Mouse (Mus musculus) hindbrain, postnatal 0 days (tissue): ENCODE data around the gene Dtx3. TPM values are rescaled to one million over a fixed set of nuclear protein-coding genes. Genes with fewer than 3 reads are reported as not detected.
A peak's percentile ranks its signal among the peaks of the same experiment; 100 is the strongest.

Experiments used
- ATAC-seq: fragments of 200-750 bp; cut with Nextera tagmentation; 2 replicates; pipeline ENCODE4 v1.8.0; 2017; ENCODE audit warnings: mild to moderate bottlenecking, moderate TSS enrichment, moderate library complexity
- DNase-seq: peaks from one replicate; pipeline ENCODE4 v3.0.0-alpha.2; 2015; ENCODE audit warnings: low spot score
- H3K27ac ChIP-seq: fragments of 300-500 bp; sonication (generic); 2 replicates; pipeline ENCODE4 v1.5.1; 2014; ENCODE audit warnings: mild to moderate bottlenecking
- H3K27me3 ChIP-seq: fragments of 300-500 bp; sonication (generic); 2 replicates; pipeline ENCODE4 v1.6.1; 2014; ENCODE audit warnings: low read length, mixed read lengths; ENCODE audit not compliant: insufficient read depth
- H3K36me3 ChIP-seq: fragments of 300-500 bp; sonication (generic); 2 replicates; pipeline ENCODE4 v1.6.1; 2014; ENCODE audit warnings: low read length, mixed read lengths; ENCODE audit not compliant: insufficient read depth
- H3K4me1 ChIP-seq: fragments of 300-500 bp; sonication (generic); 2 replicates; pipeline ENCODE4 v1.6.1; 2014; ENCODE audit warnings: antibody characterized with exemption, low read length, mixed read lengths; ENCODE audit not compliant: insufficient read depth
- H3K4me2 ChIP-seq: fragments of 300-500 bp; sonication (generic); 2 replicates; pipeline ENCODE4 v1.6.1; 2014; ENCODE audit warnings: low read depth, mild to moderate bottlenecking, low read length, moderate library complexity, mixed read lengths
- H3K4me3 ChIP-seq: fragments of 300-500 bp; sonication (generic); 2 replicates; pipeline ENCODE4 v1.5.1; 2014; ENCODE audit warnings: low read length
- H3K9ac ChIP-seq: fragments of 300-500 bp; sonication (generic); replicated peaks from 2 replicates; pipeline ENCODE4 v1.6.1; 2014; ENCODE audit warnings: mild to moderate bottlenecking, low read length, moderate library complexity, mixed read lengths
- H3K9me3 ChIP-seq: fragments of 300-500 bp; sonication (generic); 2 replicates; pipeline ENCODE4 v1.6.1; 2016; ENCODE audit warnings: low read length, mixed read lengths
- CTCF ChIP-seq: IDR thresholded peaks from 2 replicates; pipeline ENCODE4 v1.5.1; 2016; ENCODE audit warnings: antibody characterized with exemption, control low read depth, low read depth
- WGBS: fragments of 180-500 bp; shearing (Covaris S2); extraction: QIAGEN DNeasy Blood & Tissue Kit; methylation state at CpG from one replicate; pipeline ENCODE4 v1.1.7; 2014; 5-methylcytosine and 5-hydroxymethylcytosine counted together
- polyA plus RNA-seq: library from polyadenylated mRNA; unstranded; fragments of >200 nt; fragmentation: Nextera tagmentation; extraction: Ambion mirVana; gene quantifications from 2 replicates; pipeline ENCODE4 v1.2.1, GENCODE M21; 2015
- total RNA-seq: library from RNA; depleted of rRNA; stranded (reverse); fragments of >200 nt; gene quantifications from 2 replicates; pipeline ENCODE4 v1.2.3, GENCODE M21; 2014

Gene Dtx3
- total and polyA plus RNA-seq, 2 experiments from 2014 or later = 185 to 233 TPM

DNA sequence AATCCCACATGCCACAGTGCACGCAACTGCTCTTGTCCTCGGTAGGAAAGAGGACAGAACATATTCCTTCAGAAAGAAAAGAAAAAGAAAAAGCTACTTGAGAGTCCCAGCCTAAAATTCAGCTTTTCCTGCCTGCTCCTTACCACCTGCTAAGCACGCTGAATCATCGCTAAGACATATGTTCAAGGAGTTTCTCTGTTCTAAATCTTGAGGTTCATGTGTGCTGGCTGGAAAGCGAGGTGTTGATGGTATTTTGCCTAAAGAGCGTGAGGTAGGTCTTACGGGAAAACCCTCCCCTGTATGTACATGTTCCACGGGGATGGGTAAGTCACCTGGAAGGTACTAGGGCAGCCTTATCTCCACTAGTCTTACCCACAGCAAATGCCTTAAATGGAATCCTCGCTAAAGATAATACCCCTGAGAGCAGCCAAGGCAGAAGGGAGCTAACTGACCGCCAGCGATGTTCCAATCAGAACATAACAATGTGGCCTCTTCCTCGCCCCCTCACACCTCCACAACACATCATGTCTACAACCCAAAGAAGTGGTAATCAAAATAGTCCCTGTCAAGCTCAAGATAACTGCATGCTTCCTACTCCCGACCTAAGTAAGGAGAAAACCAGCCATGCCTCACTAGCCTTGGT, 14.5 kb upstream of the Dtx3 start:
- no peak for TF ChIP-seq CTCF
- 87% methylated on average over 13 of the region's 13 CpGs for WGBS
- no peaks in the 10 kb centered on the region for H3K9me3 ChIP-seq
- no peak overlapping the region for H3K27ac ChIP-seq
- peaks cover 21% of the 10 kb centered on the region for H3K36me3 ChIP-seq
- H3K4me3 ChIP-seq = no peak overlapping the region
- no peaks in the 10 kb centered on the region for H3K27me3 ChIP-seq
- H3K9ac ChIP-seq = 0 out of 2 replicates have a peak overlapping the region, but pooled peaks have one; percentile 87
- H3K4me1 ChIP-seq = no peaks in the 10 kb centered on the region; the same call in 1 of the 2 replicates
- H3K4me2 ChIP-seq = peak overlapping the region; percentile 83
- DNase-seq (no peak), ATAC-seq (no peak)

DNA sequence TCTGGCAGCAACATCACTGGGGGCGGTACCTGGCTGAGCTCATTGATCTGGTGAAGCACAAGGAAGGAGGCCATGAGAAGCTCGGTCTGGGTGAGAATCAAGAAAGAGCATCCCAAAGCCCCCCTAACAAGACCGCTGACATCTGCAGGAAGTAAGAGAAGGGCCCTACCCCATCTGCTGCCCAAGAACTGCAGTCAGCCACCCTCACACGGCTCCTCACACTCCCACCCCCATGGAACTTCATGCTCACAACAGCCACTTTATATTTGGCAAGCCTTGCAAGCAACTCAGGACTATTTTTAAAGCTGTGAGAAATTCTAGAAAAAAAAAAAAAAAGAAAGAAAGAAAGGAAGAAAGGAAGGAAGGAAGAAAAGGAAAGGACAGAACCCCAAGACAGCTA, 13.4 kb upstream of the Dtx3 start:
- no peak for ATAC-seq
- no peak overlapping the region for H3K9ac ChIP-seq
- H3K27ac ChIP-seq = no peak overlapping the region
- 80% methylated on average over 4 of the region's 4 CpGs for WGBS
- H3K27me3 ChIP-seq = no peaks in the 10 kb centered on the region
- TF ChIP-seq CTCF = no peak
- H3K4me3 ChIP-seq = no peak overlapping the region
- H3K4me2 ChIP-seq = no peak overlapping the region
- H3K36me3 ChIP-seq = peaks cover 22% of the 10 kb centered on the region
- no peak for DNase-seq
- H3K4me1 ChIP-seq = no peaks in the 10 kb centered on the region; the same call in 1 of the 2 replicates
- no peaks in the 10 kb centered on the region for H3K9me3 ChIP-seq

DNA sequence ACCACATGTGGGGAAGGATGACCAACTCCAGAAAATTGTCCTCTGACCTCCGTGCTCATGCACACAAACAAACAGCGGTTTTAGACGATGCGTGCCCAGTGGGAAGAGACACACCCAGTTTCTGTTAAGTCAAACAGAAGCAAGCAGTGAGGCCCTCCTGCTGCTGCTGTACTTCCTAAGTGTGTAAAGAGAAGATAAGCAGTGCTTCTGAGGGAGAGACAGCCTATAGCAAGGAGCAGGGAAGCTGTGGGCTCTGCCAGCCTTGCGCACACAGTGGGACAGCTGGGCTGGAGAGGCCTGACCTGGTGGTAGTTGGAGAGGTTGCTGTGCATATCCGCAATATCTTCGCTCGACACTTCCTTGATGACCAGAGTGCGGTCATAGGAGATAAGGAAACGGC, 9.8 kb upstream of the Dtx3 start:
- DNase-seq (no peak), ATAC-seq (no peak)
- Histone ChIP-seq H3K27me3 (no peaks in the 10 kb centered on the region), H3K4me2 (no peak overlapping the region), H3K27ac (no peak overlapping the region), H3K4me3 (no peak overlapping the region), H3K9ac (no peak overlapping the region), H3K9me3 (no peaks in the 10 kb centered on the region), H3K4me1 (no peaks in the 10 kb centered on the region), H3K36me3 (peaks cover 32% of the 10 kb centered on the region)
- WGBS = 89% methylated on average over 10 of the region's 10 CpGs
- TF ChIP-seq CTCF = no peak

DNA sequence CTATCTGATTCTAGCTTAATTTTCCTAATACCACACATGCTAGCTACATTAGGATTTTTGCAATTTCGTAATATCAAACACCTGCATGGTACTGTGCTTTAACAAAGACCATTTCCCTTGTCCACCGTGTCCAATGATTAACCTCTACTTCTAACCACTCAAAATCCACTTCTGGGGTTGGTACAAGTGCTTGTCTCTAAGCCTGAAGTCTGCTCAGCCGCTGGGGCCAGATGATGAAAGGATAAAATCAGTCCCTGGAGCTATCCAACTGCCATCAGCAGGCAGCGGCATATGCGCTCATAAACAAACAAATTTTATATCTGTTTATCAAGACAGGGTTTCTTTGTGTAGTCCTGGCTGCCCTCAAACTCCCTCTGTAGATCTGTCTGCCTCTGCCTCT, 9.1 kb upstream of the Dtx3 start:
- no peak for ATAC-seq
- Histone ChIP-seq H3K36me3 (peaks cover 32% of the 10 kb centered on the region), H3K9ac (no peak overlapping the region), H3K4me1 (no peaks in the 10 kb centered on the region), H3K4me3 (no peak overlapping the region), H3K27ac (no peak overlapping the region), H3K9me3 (no peaks in the 10 kb centered on the region), H3K4me2 (no peak overlapping the region), H3K27me3 (no peaks in the 10 kb centered on the region)
- 88% methylated on average over 5 of the region's 5 CpGs for WGBS
- no peak for DNase-seq
- TF ChIP-seq CTCF = no peak

DNA sequence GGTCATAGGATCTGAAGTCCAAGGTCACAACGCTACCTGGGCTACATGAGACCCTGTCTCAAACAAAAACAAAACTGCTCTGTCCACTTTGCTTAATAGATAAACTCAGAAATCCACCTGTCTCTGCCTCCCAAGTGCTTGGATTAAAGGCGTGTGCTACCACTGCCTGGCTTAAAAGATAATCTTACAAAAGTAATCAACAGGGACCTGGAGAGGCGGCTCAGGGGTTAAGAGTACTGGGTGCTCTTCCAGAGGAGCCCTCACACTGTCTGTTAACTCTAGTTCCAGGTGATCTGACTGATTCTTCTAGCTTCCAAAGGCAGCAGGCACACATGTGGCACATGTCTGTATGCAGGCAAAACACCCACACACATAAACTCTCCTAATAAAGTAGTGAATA, 7.6 kb upstream of the Dtx3 start:
- 97% methylated on average over 3 of the region's 3 CpGs for WGBS
- DNase-seq = no peak

DNA sequence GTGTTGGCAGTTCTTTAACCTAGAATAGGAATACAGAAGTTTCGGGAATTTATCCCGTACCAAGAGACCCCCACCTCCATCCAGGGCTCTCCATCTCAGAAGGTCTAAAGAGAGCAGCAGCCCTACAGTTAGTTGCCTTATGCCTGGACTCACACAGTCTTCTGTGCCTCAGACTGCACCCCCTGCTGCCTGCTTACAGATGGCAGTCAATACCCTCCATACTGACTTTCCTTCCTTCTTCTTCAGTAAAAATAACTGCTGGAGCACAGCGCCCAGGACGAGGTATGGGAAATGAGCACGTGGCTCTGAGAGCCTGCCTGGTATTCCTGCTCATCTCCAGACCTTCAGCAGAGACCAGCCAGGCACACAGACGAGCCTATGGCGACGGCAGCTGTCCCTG, 4.8 kb upstream of the Dtx3 start:
- DNase-seq (no peak), ATAC-seq (no peak)
- Histone ChIP-seq H3K4me3 (no peak overlapping the region), H3K27me3 (no peaks in the 10 kb centered on the region), H3K4me1 (no peaks in the 10 kb centered on the region; the same call in 1 of the 2 replicates), H3K9me3 (no peaks in the 10 kb centered on the region), H3K4me2 (no peak overlapping the region), H3K9ac (no peak overlapping the region), H3K36me3 (peaks cover 17% of the 10 kb centered on the region), H3K27ac (no peak overlapping the region)
- TF ChIP-seq CTCF = peak; percentile 31; the same call in 1 of the 2 replicates
- 82% methylated on average over 8 of the region's 8 CpGs for WGBS

More for the DNA sequence above, 7.6 kb upstream of the Dtx3 start:
- peaks cover 36% of the 10 kb centered on the region for H3K36me3 ChIP-seq
- H3K27me3 ChIP-seq = no peaks in the 10 kb centered on the region
- H3K4me3 ChIP-seq = no peak overlapping the region
- H3K27ac ChIP-seq = no peak overlapping the region
- ATAC-seq = no peak
- no peaks in the 10 kb centered on the region for H3K9me3 ChIP-seq
- no peak overlapping the region for H3K9ac ChIP-seq
- TF ChIP-seq CTCF = no peak
- no peak overlapping the region for H3K4me2 ChIP-seq
- H3K4me1 ChIP-seq = no peaks in the 10 kb centered on the region

DNA sequence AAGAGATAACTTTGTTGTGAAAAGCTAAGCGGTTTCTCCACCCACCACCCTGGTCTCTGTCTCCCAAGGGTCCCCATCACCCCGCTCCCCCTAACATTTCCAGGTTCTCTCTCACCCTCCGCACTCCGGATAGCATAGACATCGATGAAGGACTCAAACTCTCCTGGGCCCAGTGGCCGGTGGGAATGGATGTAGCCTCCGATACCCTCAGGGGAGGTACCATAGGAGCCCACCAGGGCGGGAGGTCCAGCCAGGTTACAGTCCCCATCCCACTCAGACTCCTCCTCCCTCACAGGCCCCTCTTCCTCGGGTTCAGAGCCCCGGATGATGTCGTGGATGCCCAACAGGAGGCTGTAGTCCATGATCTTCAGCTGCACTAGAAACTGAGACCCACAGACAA, 3.9 kb upstream of the Dtx3 start:
- WGBS = 81% methylated on average over 11 of the region's 11 CpGs
- Histone ChIP-seq H3K4me3 (no peak overlapping the region), H3K27ac (peak overlapping the region; percentile 43; the same call in 1 of the 2 replicates), H3K9me3 (no peaks in the 10 kb centered on the region), H3K4me2 (no peak overlapping the region), H3K9ac (no peak overlapping the region), H3K27me3 (no peaks in the 10 kb centered on the region), H3K36me3 (peaks cover 13% of the 10 kb centered on the region; the same call in 1 of the 2 replicates), H3K4me1 (peaks cover 6% of the 10 kb centered on the region)
- no peak for ATAC-seq
- no peak for TF ChIP-seq CTCF
- no peak for DNase-seq
